Mouse (Mus musculus) heart, embryonic 10.5 days (tissue): Measurements from ENCODE around the gene Pop7. TPM values are rescaled to one million over a fixed set of nuclear protein-coding genes. Genes with fewer than 3 reads are reported as not detected.

Experiments used
- DNase-seq: peaks from one replicate; pipeline ENCODE4 v3.0.0-alpha.2; 2017; ENCODE audit warnings: low spot score
- H3K27ac ChIP-seq: fragments of 300-500 bp; sonication (generic); 2 replicates; pipeline ENCODE4 v1.5.1; 2016; ENCODE audit warnings: mild to moderate bottlenecking
- H3K27me3 ChIP-seq: fragments of 300-500 bp; sonication (generic); 2 replicates; pipeline ENCODE4 v1.6.1; 2016; ENCODE audit warnings: mild to moderate bottlenecking; ENCODE audit not compliant: poor library complexity, insufficient read depth, severe bottlenecking
- H3K36me3 ChIP-seq: fragments of 300-500 bp; sonication (generic); 2 replicates; pipeline ENCODE4 v1.6.1; 2016; ENCODE audit warnings: mild to moderate bottlenecking, moderate library complexity
- H3K4me1 ChIP-seq: fragments of 300-500 bp; sonication (generic); 2 replicates; pipeline ENCODE4 v1.6.1; 2016; ENCODE audit warnings: mild to moderate bottlenecking
- H3K4me3 ChIP-seq: fragments of 300-500 bp; sonication (generic); 2 replicates; pipeline ENCODE4 v1.5.1; 2016; ENCODE audit warnings: mild to moderate bottlenecking, moderate library complexity
- H3K9me3 ChIP-seq: fragments of 300-500 bp; sonication (generic); 2 replicates; pipeline ENCODE4 v1.6.1; 2016; ENCODE audit warnings: mild to moderate bottlenecking, moderate library complexity
- WGBS: fragments of 180-500 bp; shearing (Covaris S2); methylation state at CpG from one replicate; pipeline ENCODE4 v1.1.7; 2016; 5-methylcytosine and 5-hydroxymethylcytosine counted together
- microRNA-seq: library from miRNA; unstranded; fragments of <30 nt; microRNA quantifications from one replicate; pipeline ENCODE4, GENCODE M21; 2017
- polyA plus RNA-seq: library from polyadenylated mRNA; unstranded; fragments of >200 nt; fragmentation: Nextera tagmentation; extraction: Ambion mirVana; gene quantifications from 2 replicates; pipeline ENCODE4 v1.2.1, GENCODE M21; 2016

The Pop7 gene
- polyA plus RNA-seq, 1 experiment from 2014 or later, result 56.6 TPM

DNA sequence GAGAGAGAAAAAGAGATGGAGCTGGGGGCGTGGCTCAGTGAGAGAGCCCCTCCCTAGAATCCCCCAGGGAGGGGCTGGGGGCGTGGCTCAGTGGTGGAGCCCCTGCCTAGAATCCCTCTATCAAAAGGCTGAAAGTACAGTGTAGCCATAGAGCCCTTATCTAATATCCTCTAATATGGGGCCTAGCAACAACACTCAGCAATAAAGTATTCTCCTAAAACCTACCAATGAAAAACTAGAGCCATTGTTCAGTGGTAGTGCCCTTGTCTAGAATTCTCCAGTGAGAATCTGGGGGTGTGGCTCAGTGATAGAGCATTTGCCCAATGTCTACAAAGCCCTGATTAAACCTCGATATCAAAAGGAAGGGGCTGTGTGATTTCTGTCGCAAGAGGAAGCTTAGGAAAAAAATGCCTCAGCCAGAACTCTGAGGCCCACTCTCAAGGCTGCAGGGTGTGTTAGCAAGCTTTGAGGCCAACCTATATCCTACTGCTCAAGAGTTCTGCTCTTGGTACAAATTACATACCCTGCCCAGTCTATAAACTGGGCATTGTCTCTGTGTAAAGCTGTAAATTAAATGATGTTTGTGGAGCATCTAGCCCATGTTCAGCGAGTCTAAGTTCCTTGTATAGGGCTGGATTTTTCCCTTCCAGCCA, 29.9 kb downstream of the Pop7 start:
- Histone ChIP-seq H3K27me3 (no peaks in the 10 kb centered on the region; the same call in 1 of the 2 replicates), H3K4me3 (no peak overlapping the region), H3K36me3 (no peaks in the 10 kb centered on the region), H3K9me3 (no peaks in the 10 kb centered on the region), H3K4me1 (peaks cover 8% of the 10 kb centered on the region; the same call in 1 of the 2 replicates), H3K27ac (no peak overlapping the region)
- 63% methylated on average over 5 of the region's 5 CpGs for WGBS
- no peak for DNase-seq

DNA sequence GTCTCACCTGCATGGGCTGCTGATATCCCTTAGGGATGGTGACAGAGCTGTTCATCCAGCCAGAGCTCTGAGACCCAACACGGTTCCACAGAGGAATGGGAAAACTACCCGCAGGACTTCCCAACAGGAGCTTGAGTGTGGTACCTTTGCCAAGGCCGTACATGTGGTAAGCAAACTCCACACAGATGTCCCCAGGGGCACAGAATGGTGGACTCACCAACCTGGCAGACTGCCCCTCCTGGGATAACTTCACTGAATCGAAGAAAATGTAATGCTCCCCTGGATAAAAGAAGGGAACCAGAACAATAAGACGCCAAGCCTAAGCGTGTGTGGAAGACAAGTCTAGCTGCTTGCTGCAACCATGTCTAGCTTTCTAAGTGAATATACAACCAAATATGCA, 35.4 kb downstream of the Pop7 start:
- Histone ChIP-seq H3K27me3 (peaks cover under 1% of the 10 kb centered on the region; the same call in 1 of the 2 replicates), H3K27ac (no peak overlapping the region), H3K36me3 (no peaks in the 10 kb centered on the region), H3K4me3 (no peak overlapping the region), H3K4me1 (peaks cover 5% of the 10 kb centered on the region; the same call in 1 of the 2 replicates), H3K9me3 (no peaks in the 10 kb centered on the region)
- no peak for DNase-seq
- WGBS, result 91% methylated on average over 6 of the region's 6 CpGs

DNA sequence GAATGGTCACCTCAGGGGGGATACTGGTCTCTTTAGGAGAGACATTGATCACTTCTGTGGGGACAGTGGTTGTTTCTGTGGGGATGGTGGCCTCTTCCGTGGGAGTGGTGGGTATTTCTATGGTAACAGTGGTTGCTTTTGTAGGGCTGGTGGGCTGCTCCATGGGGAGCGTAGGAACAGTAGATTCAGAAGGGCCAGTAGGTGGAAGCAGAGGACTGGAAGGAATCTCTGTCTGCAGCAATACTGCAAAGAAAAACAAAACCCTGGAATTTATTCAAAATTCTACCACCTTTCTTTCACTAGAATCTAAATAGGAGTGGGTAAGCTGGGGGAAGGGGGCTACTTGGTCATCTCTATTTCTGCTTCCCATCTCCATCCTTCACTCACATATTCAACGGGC, 37.3 kb downstream of the Pop7 start:
- Histone ChIP-seq H3K4me1 (no peaks in the 10 kb centered on the region), H3K36me3 (no peaks in the 10 kb centered on the region), H3K27ac (no peak overlapping the region), H3K27me3 (peaks cover 7% of the 10 kb centered on the region; the same call in 1 of the 2 replicates), H3K9me3 (no peaks in the 10 kb centered on the region), H3K4me3 (no peak overlapping the region)
- 58% methylated on average over 3 of the region's 3 CpGs for WGBS
- no peak for DNase-seq

DNA sequence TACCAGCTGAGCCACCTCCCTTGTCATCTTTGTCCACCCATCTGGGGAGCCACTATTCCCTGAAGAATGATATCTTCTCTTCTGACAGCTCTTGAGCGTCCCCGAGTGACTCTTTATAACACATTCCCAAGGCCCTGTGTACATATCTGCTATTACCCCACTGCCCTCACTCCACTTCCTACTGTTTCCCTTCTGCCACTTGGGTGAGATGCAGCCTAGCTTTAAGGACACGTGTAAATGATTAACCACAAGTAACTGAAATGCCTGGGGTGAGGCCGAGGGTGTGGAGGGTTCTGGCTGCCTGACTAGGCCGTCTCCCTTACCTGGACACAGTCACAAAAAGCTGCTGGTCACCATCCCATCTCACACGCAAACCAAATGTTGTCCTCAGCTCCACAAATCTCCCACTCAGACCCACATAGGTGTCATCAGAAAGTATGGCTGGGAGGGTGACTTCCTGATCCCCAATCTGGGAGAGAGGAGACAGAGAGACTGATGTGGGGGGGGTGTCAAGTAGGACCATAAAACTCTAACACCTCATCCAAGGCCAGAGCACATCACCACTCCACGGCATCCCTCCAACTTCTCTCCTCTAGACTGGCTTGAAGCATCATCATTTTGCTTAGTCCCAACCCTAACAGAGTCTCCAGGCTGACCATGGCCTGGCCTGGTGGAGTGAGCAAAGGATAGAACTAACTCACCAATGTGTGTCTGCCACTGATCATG, 46.3 kb downstream of the Pop7 start:
- no peak overlapping the region for H3K4me3 ChIP-seq
- no peaks in the 10 kb centered on the region for H3K36me3 ChIP-seq
- H3K27me3 ChIP-seq, result no peaks in the 10 kb centered on the region; the same call in 1 of the 2 replicates
- 65% methylated on average over 7 of the region's 7 CpGs for WGBS
- H3K27ac ChIP-seq, result no peak overlapping the region
- H3K4me1 ChIP-seq, result no peaks in the 10 kb centered on the region
- DNase-seq, result no peak
- H3K9me3 ChIP-seq, result no peaks in the 10 kb centered on the region

DNA sequence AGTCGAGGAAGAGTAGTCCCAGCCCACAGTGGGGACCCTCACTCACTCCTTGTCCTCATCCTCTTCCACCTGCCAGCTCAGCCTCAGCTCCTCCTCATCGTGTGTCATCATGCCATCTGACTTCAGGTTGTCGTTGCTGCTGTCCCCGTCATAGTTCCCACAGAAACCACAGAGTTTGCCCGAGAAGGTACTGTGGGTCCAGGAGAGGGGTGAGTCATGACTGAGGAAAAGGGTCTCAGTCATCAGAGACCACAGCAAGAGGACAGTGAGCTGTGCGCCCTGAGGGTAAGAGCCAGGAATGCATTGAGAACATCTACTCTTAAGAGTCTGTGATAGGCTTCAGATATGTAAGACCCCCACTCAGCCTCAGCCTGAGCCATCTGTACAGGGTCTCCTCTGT, 47.1 kb downstream of the Pop7 start:
- H3K27me3 ChIP-seq, result no peaks in the 10 kb centered on the region; the same call in 1 of the 2 replicates
- no peak for DNase-seq
- no peaks in the 10 kb centered on the region for H3K9me3 ChIP-seq
- H3K4me3 ChIP-seq, result no peak overlapping the region
- H3K4me1 ChIP-seq, result no peaks in the 10 kb centered on the region
- no peak overlapping the region for H3K27ac ChIP-seq
- 69% methylated on average over 6 of the region's 6 CpGs for WGBS
- no peaks in the 10 kb centered on the region for H3K36me3 ChIP-seq

Small RNA genes lying within 50 kb of the gene (microRNA-seq; reads per million reads assigned to microRNA genes)
- gene Mir6418, result not detected

Other genes starting within 250 kb of the Pop7 start
- gene Ache, start 215.0 kb downstream of the Pop7 start, polyA plus RNA-seq, result 10.7 and 24.1 TPM in 2 replicates
- gene Ufsp1, start 207.9 kb downstream of the Pop7 start, polyA plus RNA-seq, result 11.1 and 12.3 TPM in 2 replicates
- gene Srrt, start 194.8 kb downstream of the Pop7 start, polyA plus RNA-seq, result 124 and 147 TPM in 2 replicates
- 55.6 and 62.2 TPM in 2 replicates for gene Trip6, start 188.1 kb downstream of the Pop7 start, polyA plus RNA-seq
- gene Slc12a9, start 168.9 kb downstream of the Pop7 start, polyA plus RNA-seq, result 10.6 and 12.0 TPM in 2 replicates
- 36.4 and 42.5 TPM in 2 replicates for gene Ephb4, start 152.4 kb downstream of the Pop7 start, polyA plus RNA-seq
- 0.04 and 0.25 TPM in 2 replicates for gene Zan, start 25.5 kb downstream of the Pop7 start, polyA plus RNA-seq
- gene Gigyf1, start 16.0 kb upstream of the Pop7 start, polyA plus RNA-seq, result 8.0 and 10.8 TPM in 2 replicates
- 0.28 and 2.3 TPM in 2 replicates for gene Epo, start 30.7 kb upstream of the Pop7 start, polyA plus RNA-seq
- gene Gnb2, start 31.0 kb upstream of the Pop7 start, polyA plus RNA-seq, result 287 and 294 TPM in 2 replicates
- gene Actl6b, start 51.0 kb upstream of the Pop7 start, polyA plus RNA-seq, result 0.07 TPM in 1 of 2 replicates, not detected in the other
- 4.0 and 4.9 TPM in 2 replicates for gene Tfr2, start 67.3 kb upstream of the Pop7 start, polyA plus RNA-seq
- 14.3 and 16.0 TPM in 2 replicates for gene Mospd3, start 98.5 kb upstream of the Pop7 start, polyA plus RNA-seq
- gene Pcolce, start 111.3 kb upstream of the Pop7 start, polyA plus RNA-seq, result 114 and 137 TPM in 2 replicates
- 0.28 and 0.31 TPM in 2 replicates for gene Fbxo24, start 126.5 kb upstream of the Pop7 start, polyA plus RNA-seq
- gene Lrch4, start 126.6 kb upstream of the Pop7 start, polyA plus RNA-seq, result 23.3 and 23.7 TPM in 2 replicates
- gene Gm20605, start 126.7 kb upstream of the Pop7 start, polyA plus RNA-seq, result 7.7 and 9.8 TPM in 2 replicates
- 4.8 and 6.4 TPM in 2 replicates for gene Sap25, start 138.8 kb upstream of the Pop7 start, polyA plus RNA-seq
- 0.60 and 0.74 TPM in 2 replicates for gene Irs3, start 143.2 kb upstream of the Pop7 start, polyA plus RNA-seq
- 31.9 and 34.0 TPM in 2 replicates for gene Agfg2, start 182.2 kb upstream of the Pop7 start, polyA plus RNA-seq
- gene Nyap1, start 239.1 kb upstream of the Pop7 start, polyA plus RNA-seq, result 1.4 TPM in 2 replicates
- 147 and 165 TPM in 2 replicates for gene Tsc22d4, start 243.2 kb upstream of the Pop7 start, polyA plus RNA-seq